Mouse (Mus musculus) MEL (cell line): ENCODE results near the gene Gpr158. TPM values are rescaled to one million over a fixed set of nuclear protein-coding genes. Genes with fewer than 3 reads are reported as not detected.

Source experiments
- DNase-seq: peaks from one replicate; pipeline ENCODE4 v3.0.0; 2011; ENCODE audit warnings: low read depth, low spot score
- H3K27ac ChIP-seq: 2 replicates; pipeline ENCODE4 v1.5.1; 2012; ENCODE audit warnings: low read depth, mild to moderate bottlenecking, control low read depth, low read length, moderate library complexity; ENCODE audit not compliant: control insufficient read depth
- H3K27me3 ChIP-seq, 2 experiments: fragments of 150-350 bp in 1 of 2; sonication (generic) in 1 of 2; 2 replicates each; pipeline ENCODE4 v1.6.1; 2012; ENCODE audit warnings: low read length in 2 of 2, mild to moderate bottlenecking in 2 of 2, improper control_type of control experiment in 1 of 2, moderate library complexity in 1 of 2; ENCODE audit not compliant: insufficient read depth in 2 of 2, control insufficient read depth in 1 of 2
- H3K36me3 ChIP-seq, 2 experiments: 2 replicates each; pipeline ENCODE4 v1.6.1; 2012 to 2014; ENCODE audit warnings: low read length in 2 of 2, improper control_type of control experiment in 1 of 2, inconsistent platforms in 1 of 2, mild to moderate bottlenecking in 1 of 2; ENCODE audit not compliant: insufficient read depth in 2 of 2, control insufficient read depth in 1 of 2
- H3K4me1 ChIP-seq, 2 experiments: fragments of 150-350 bp in 1 of 2; sonication (generic) in 1 of 2; 2 replicates each; pipeline ENCODE4 v1.6.1; 2012; ENCODE audit warnings: low read length in 2 of 2, improper control_type of control experiment in 1 of 2, mild to moderate bottlenecking in 1 of 2; ENCODE audit not compliant: insufficient read depth in 2 of 2, control insufficient read depth in 1 of 2
- H3K4me3 ChIP-seq, 2 experiments: fragments of 150-350 bp in 1 of 2; sonication (generic) in 1 of 2; 2 replicates each; pipeline ENCODE4 v1.5.1; 2012; ENCODE audit warnings: low read depth in 2 of 2, low read length in 2 of 2, mild to moderate bottlenecking in 2 of 2, moderate library complexity in 2 of 2, control low read depth in 1 of 2, improper control_type of control experiment in 1 of 2; ENCODE audit not compliant: control insufficient read depth in 1 of 2, insufficient read depth in 1 of 2
- H3K79me2 ChIP-seq: 2 replicates; pipeline ENCODE4 v1.6.1; 2012; ENCODE audit warnings: mild to moderate bottlenecking, low read length, moderate library complexity; ENCODE audit not compliant: control insufficient read depth, poor library complexity, insufficient read depth
- H3K9ac ChIP-seq: 2 replicates; pipeline ENCODE4 v1.6.1; 2012; ENCODE audit warnings: low read depth, mild to moderate bottlenecking, control low read depth, low read length, moderate library complexity; ENCODE audit not compliant: control insufficient read depth, poor library complexity, severe bottlenecking
- H3K9me3 ChIP-seq: fragments of 150-350 bp; sonication (generic); replicated peaks from 2 replicates; pipeline ENCODE4 v1.6.1; 2012; ENCODE audit warnings: mild to moderate bottlenecking, low read length, improper control_type of control experiment, moderate library complexity; ENCODE audit not compliant: insufficient read depth
- BHLHE40 ChIP-seq: IDR thresholded peaks from 2 replicates; pipeline ENCODE4 v1.6.1; 2012; ENCODE audit warnings: low read depth, mild to moderate bottlenecking, inconsistent platforms, low read length, improper control_type of control experiment, borderline replicate concordance
- CHD1 ChIP-seq: IDR thresholded peaks from 2 replicates; pipeline ENCODE4 v1.6.1; 2012; ENCODE audit warnings: low read depth, mild to moderate bottlenecking, inconsistent platforms, low read length, improper control_type of control experiment
- E2F4 ChIP-seq: IDR thresholded peaks from 2 replicates; pipeline ENCODE4 v1.6.1; 2011; ENCODE audit warnings: low read depth, low read length, improper control_type of control experiment, borderline replicate concordance
- ELF1 ChIP-seq: IDR thresholded peaks from 2 replicates; pipeline ENCODE4 v1.6.1; 2014; ENCODE audit warnings: low read depth, mild to moderate bottlenecking, inconsistent platforms, low read length, improper control_type of control experiment, moderate library complexity
- EP300 ChIP-seq, 2 experiments: IDR thresholded peaks; 2 replicates each; pipeline ENCODE4 v1.6.1; 2011; ENCODE audit warnings: improper control_type of control experiment in 2 of 2, low read length in 2 of 2, low read depth in 1 of 2, mild to moderate bottlenecking in 1 of 2
- ETS1 ChIP-seq: IDR thresholded peaks from 2 replicates; pipeline ENCODE4 v1.6.1; 2012; ENCODE audit warnings: low read depth, mild to moderate bottlenecking, inconsistent platforms, low read length, improper control_type of control experiment, moderate library complexity
- GABPA ChIP-seq: IDR thresholded peaks from 2 replicates; pipeline ENCODE4 v1.6.1; 2012; ENCODE audit warnings: low read depth, mild to moderate bottlenecking, inconsistent platforms, low read length, improper control_type of control experiment, moderate library complexity
- HCFC1 ChIP-seq: IDR thresholded peaks from 2 replicates; pipeline ENCODE4 v1.6.1; 2012; ENCODE audit warnings: low read depth, mild to moderate bottlenecking, inconsistent platforms, low read length, improper control_type of control experiment, moderate library complexity
- KAT2A ChIP-seq: conservative IDR thresholded peaks from 2 replicates; pipeline ENCODE4 v1.6.1; 2012; ENCODE audit warnings: low read depth, low read length, improper control_type of control experiment, inconsistent platforms
- MAX ChIP-seq: IDR thresholded peaks from 2 replicates; pipeline ENCODE4 v1.6.1; 2011; ENCODE audit warnings: low read length, improper control_type of control experiment
- MEF2A ChIP-seq: IDR thresholded peaks from 2 replicates; pipeline ENCODE4 v1.6.1; 2014; ENCODE audit warnings: low read depth, mild to moderate bottlenecking, inconsistent platforms, low read length, improper control_type of control experiment; ENCODE audit not compliant: poor library complexity, insufficient replicate concordance, severe bottlenecking; ENCODE audit errors: extremely low read depth
- MYC ChIP-seq: IDR thresholded peaks from 2 replicates; pipeline ENCODE4 v1.6.1; 2011; ENCODE audit warnings: low read depth, mild to moderate bottlenecking, low read length, improper control_type of control experiment, moderate library complexity
- NELFE ChIP-seq: IDR thresholded peaks from 2 replicates; pipeline ENCODE4 v1.6.1; 2011; ENCODE audit warnings: low read depth, low read length, improper control_type of control experiment
- POLR2AphosphoS2 ChIP-seq: IDR thresholded peaks from 2 replicates; pipeline ENCODE4 v1.6.1; 2011; ENCODE audit warnings: low read length, improper control_type of control experiment
- RCOR1 ChIP-seq: IDR thresholded peaks from 2 replicates; pipeline ENCODE4 v1.6.1; 2012; ENCODE audit warnings: low read depth, mild to moderate bottlenecking, inconsistent platforms, low read length, improper control_type of control experiment
- SMC3 ChIP-seq: IDR thresholded peaks from 2 replicates; pipeline ENCODE4 v1.6.1; 2011; ENCODE audit warnings: low read depth, low read length, improper control_type of control experiment
- TAL1 ChIP-seq: IDR thresholded peaks from 2 replicates; pipeline ENCODE4 v1.6.1; 2012; ENCODE audit warnings: mild to moderate bottlenecking, inconsistent platforms, low read length, moderate library complexity, mixed read lengths
- TBP ChIP-seq: IDR thresholded peaks from 2 replicates; pipeline ENCODE4 v1.8.0; 2011; ENCODE audit warnings: low read depth, low read length, improper control_type of control experiment
- TCF12 ChIP-seq: IDR thresholded peaks from 2 replicates; pipeline ENCODE4 v1.6.1; 2014; ENCODE audit warnings: low read depth, mild to moderate bottlenecking, inconsistent platforms, low read length, improper control_type of control experiment, moderate library complexity
- USF2 ChIP-seq, 2 experiments: IDR thresholded peaks; 2 replicates each; pipeline ENCODE4 v1.6.1; 2011 to 2012; ENCODE audit warnings: improper control_type of control experiment in 2 of 2, low read length in 2 of 2, borderline replicate concordance in 1 of 2, inconsistent platforms in 1 of 2, low read depth in 1 of 2, mild to moderate bottlenecking in 1 of 2; ENCODE audit not compliant: insufficient read depth in 1 of 2
- ZC3H11A ChIP-seq: IDR thresholded peaks from 2 replicates; pipeline ENCODE4 v1.6.1; 2012; ENCODE audit warnings: low read depth, mild to moderate bottlenecking, inconsistent platforms, low read length, improper control_type of control experiment
- ZNF384 ChIP-seq: IDR thresholded peaks from 2 replicates; pipeline ENCODE4 v1.6.1; 2012; ENCODE audit warnings: low read depth, mild to moderate bottlenecking, inconsistent platforms, low read length, improper control_type of control experiment
- polyA plus RNA-seq, 2 experiments: library from polyadenylated mRNA; stranded (reverse) in 1 of 2; unstranded in 1 of 2; fragments of >175 nt in 1 of 2; fragments of >200 nt in 1 of 2; gene quantifications; 2 replicates each; pipeline versions ENCODE4 v1.2.1 to v1.2.4; 2012; ENCODE audit warnings: low replicate concordance in 2 of 2, low read depth in 1 of 2; ENCODE audit not compliant: insufficient read length in 2 of 2, insufficient read depth in 1 of 2, missing spikeins in 1 of 2
- total RNA-seq: library from RNA; depleted of rRNA; stranded (reverse); fragments of 300-350 nt; gene quantifications from 2 replicates; pipeline ENCODE4 v1.2.3, GENCODE M21; 2012

Gene Gpr158
- total and polyA plus RNA-seq, 3 experiments: not detected

DNA sequence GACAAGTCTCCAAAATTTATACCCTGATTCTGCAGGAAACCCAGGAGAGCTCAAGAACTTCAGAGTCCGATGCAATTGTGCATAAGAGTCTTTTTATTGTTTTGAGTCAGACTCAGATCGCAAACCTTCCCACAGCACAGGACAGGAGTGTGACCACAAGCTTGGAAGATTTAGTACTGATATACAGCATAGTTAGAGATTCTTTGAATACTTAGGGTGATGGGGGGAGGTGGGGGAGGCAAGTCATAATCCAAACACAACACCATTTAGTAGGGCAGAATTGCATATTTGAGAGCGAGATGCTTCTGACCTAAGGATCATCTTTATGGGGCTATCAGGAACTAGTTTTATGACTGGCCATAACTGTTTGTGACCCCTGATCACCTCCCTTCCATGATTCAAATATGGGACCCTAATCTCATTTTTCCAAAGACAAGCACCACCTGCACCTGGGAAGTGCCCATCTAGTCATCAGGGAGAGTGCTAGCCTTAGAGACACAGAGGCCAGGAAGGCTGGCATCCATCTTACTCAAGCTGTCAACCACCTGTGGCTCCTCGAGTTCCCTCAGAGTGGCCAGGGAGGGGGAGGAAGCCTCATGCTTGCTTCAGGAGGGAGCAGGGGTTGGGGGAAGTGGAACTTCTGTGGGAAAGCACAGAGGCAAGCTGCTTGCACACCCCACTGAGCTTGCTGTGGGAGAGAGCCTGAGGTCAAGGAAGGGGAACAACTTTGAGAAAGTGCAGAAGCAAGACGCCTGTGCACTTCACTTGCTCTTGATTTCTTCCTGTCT lies 326.7 kb downstream of the Gpr158 start:
- Histone ChIP-seq H3K36me3 (no peaks in the 10 kb centered on the region), H3K9me3 (no peaks in the 10 kb centered on the region), H3K27ac (no peak overlapping the region), H3K79me2 (no peaks in the 10 kb centered on the region), H3K4me3 (no peak overlapping the region), H3K27me3 (no peaks in the 10 kb centered on the region), H3K9ac (no peak overlapping the region), H3K4me1 (no peaks in the 10 kb centered on the region)
- DNase-seq: no peak
- TF ChIP-seq HCFC1 (no peak), CHD1 (no peak), RCOR1 (no peak), USF2 (IDR thresholded peaks at IDR 0.05; ENCODE audit: borderline replicate concordance in 1 of 2, insufficient read depth in 1 of 2, low read depth in 1 of 2, low read length in 2 of 2) (no peak), TBP (no peak), E2F4 (no peak), MEF2A (no peak), NELFE (no peak), TCF12 (no peak), EP300 (IDR thresholded peaks at IDR 0.05; ENCODE audit: low read depth in 1 of 2, low read length in 2 of 2) (no peak), GABPA (no peak), ETS1 (no peak), BHLHE40 (no peak), MYC (no peak), ZNF384 (no peak), POLR2AphosphoS2 (no peak), MAX (no peak), ZC3H11A (no peak), TAL1 (no peak)

GRCm38 (mm10) chr2:21728075-21728474 lies 360.7 kb downstream of the Gpr158 start:
- no peaks in the 10 kb centered on the region for H3K36me3 ChIP-seq
- no peak overlapping the region for H3K9ac ChIP-seq
- no peaks in the 10 kb centered on the region for H3K27me3 ChIP-seq
- no peaks in the 10 kb centered on the region for H3K79me2 ChIP-seq
- DNase-seq: no peak
- H3K9me3 ChIP-seq: no peaks in the 10 kb centered on the region
- no peak overlapping the region for H3K27ac ChIP-seq
- TF ChIP-seq ELF1: no peak
- TF ChIP-seq ZC3H11A: no peak
- no peak for TF ChIP-seq SMC3
- no peak for TF ChIP-seq GABPA
- TF ChIP-seq ZNF384: no peak
- TF ChIP-seq KAT2A: no peak
- H3K4me3 ChIP-seq: no peak overlapping the region
- no peaks in the 10 kb centered on the region for H3K4me1 ChIP-seq
